Mouse (Mus musculus) limb, embryonic 11.5 days (tissue): Measurements from ENCODE around the gene Kif26a. TPM values are rescaled to one million over a fixed set of nuclear protein-coding genes. Genes with fewer than 3 reads are reported as not detected.
A peak's percentile ranks its signal among the peaks of the same experiment; 100 is the strongest.

Source experiments
- ATAC-seq: fragments of 200-750 bp; cut with Nextera tagmentation; 2 replicates; pipeline ENCODE4 v1.8.0; 2017; ENCODE audit warnings: low read depth; ENCODE audit not compliant: insufficient number of reproducible peaks, low FRiP score, low TSS enrichment
- DNase-seq: peaks from one replicate; pipeline ENCODE4 v3.0.0-alpha.2; 2015; ENCODE audit warnings: low spot score
- H3K27ac ChIP-seq: fragments of 300-500 bp; sonication (generic); replicated peaks from 2 replicates; pipeline ENCODE4 v1.5.1; 2014; ENCODE audit warnings: low read depth, mild to moderate bottlenecking, low read length
- H3K27me3 ChIP-seq: fragments of 300-500 bp; sonication (generic); 2 replicates; pipeline ENCODE4 v1.6.1; 2014; ENCODE audit warnings: mild to moderate bottlenecking, low read length, mixed read lengths; ENCODE audit not compliant: control insufficient read depth, insufficient read depth
- H3K36me3 ChIP-seq: fragments of 300-500 bp; sonication (generic); 2 replicates; pipeline ENCODE4 v1.6.1; 2014; ENCODE audit warnings: mild to moderate bottlenecking, low read length, moderate library complexity, mixed read lengths; ENCODE audit not compliant: control insufficient read depth, insufficient read depth
- H3K4me1 ChIP-seq: fragments of 300-500 bp; sonication (generic); 2 replicates; pipeline ENCODE4 v1.6.1; 2014; ENCODE audit warnings: low read length, mixed read lengths; ENCODE audit not compliant: control insufficient read depth, insufficient read depth
- H3K4me2 ChIP-seq: fragments of 300-500 bp; sonication (generic); 2 replicates; pipeline ENCODE4 v1.6.1; 2014; ENCODE audit warnings: low read depth, mild to moderate bottlenecking, moderate library complexity; ENCODE audit not compliant: severe bottlenecking
- H3K4me3 ChIP-seq: fragments of 300-500 bp; sonication (generic); 2 replicates; pipeline ENCODE4 v1.5.1; 2014; ENCODE audit warnings: low read depth, low read length
- H3K9ac ChIP-seq: fragments of 300-500 bp; sonication (generic); 2 replicates; pipeline ENCODE4 v1.6.1; 2014; ENCODE audit warnings: mild to moderate bottlenecking, low read length
- H3K9me3 ChIP-seq: fragments of 300-500 bp; sonication (generic); 2 replicates; pipeline ENCODE4 v1.6.1; 2016; ENCODE audit warnings: low read length; ENCODE audit not compliant: control insufficient read depth
- WGBS: fragments of 180-500 bp; shearing (Covaris S2); extraction: QIAGEN DNeasy Blood & Tissue Kit; methylation state at CpG from one replicate; pipeline ENCODE4 v1.1.7; 2014; 5-methylcytosine and 5-hydroxymethylcytosine counted together
- polyA plus RNA-seq: library from polyadenylated mRNA; unstranded; fragments of >200 nt; fragmentation: Nextera tagmentation; extraction: Ambion mirVana; gene quantifications from 2 replicates; pipeline ENCODE4 v1.2.1, GENCODE M21; 2014

The Kif26a gene
- polyA plus RNA-seq, 1 experiment from 2014 or later, result 3.5 TPM

DNA sequence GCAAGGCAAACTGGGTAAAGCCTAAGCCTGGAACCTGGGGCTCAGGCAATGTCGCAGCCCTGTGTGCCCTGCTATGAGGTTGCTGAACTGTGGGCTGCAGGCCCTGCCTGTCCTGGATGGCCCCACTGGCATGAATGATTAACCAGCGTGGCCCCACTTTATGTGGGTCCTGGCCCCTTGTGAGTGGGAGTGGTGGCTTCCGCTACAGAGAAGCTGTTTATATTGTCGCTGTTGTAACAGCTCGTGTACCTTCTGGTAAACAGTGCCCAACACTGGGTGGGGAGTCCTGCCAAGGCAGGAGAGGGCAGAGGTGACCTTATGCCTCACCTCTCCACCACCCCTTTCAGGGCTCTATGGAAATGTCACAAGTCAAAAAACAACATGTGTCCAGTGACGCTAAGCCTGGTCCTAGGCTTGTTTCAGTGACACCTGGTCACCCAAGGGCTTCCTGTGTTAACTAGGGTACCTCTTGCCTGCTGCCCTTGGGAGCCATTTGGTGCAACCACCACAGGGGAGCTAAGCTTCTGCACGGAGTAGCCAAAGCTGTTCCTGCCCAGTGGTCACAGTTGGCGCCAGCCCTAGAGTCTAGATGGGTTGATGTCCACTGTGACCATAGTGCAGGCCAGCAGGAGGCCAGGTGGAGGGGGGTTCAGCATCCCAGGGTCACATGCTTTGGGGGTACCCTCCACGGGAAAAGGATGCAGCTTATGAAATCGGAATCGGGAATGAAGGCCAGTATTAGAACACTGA, 37.1 kb upstream of the Kif26a start:
- Histone ChIP-seq H3K36me3 (no peaks in the 10 kb centered on the region), H3K9ac (no peak overlapping the region), H3K27ac (no peak overlapping the region), H3K4me3 (no peak overlapping the region), H3K4me2 (no peak overlapping the region), H3K27me3 (no peaks in the 10 kb centered on the region), H3K4me1 (peaks cover 12% of the 10 kb centered on the region), H3K9me3 (no peaks in the 10 kb centered on the region)
- WGBS, result 83% methylated on average over 11 of the region's 11 CpGs
- DNase-seq, result no peak
- no peak for ATAC-seq

DNA sequence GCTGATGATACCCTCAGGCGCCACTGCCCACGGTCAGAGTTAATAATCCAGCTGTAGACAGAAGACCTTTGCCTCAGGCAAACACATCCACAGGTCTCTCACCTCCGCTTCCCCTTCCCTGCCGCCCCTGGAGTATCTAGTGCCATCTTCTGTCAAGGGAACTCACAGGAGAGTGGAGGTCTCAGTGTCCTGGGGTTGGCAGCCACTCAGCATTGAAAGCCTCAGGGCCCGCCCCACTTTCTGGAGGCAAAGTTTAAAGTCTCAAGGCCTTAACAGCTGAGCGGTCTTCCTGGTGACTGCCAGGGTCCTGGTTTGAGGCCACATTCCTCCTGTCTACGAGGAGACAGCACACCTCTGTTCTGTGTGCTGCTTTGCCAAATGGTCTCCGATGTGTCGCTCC, 36.3 kb upstream of the Kif26a start:
- no peak for ATAC-seq
- no peaks in the 10 kb centered on the region for H3K36me3 ChIP-seq
- H3K9ac ChIP-seq, result no peak overlapping the region
- H3K27me3 ChIP-seq, result no peaks in the 10 kb centered on the region
- no peaks in the 10 kb centered on the region for H3K9me3 ChIP-seq
- WGBS, result 74% methylated on average over 9 of the region's 9 CpGs
- no peak for DNase-seq
- no peak overlapping the region for H3K4me2 ChIP-seq
- H3K4me1 ChIP-seq, result peaks cover 12% of the 10 kb centered on the region
- no peak overlapping the region for H3K4me3 ChIP-seq
- H3K27ac ChIP-seq, result no peak overlapping the region

DNA sequence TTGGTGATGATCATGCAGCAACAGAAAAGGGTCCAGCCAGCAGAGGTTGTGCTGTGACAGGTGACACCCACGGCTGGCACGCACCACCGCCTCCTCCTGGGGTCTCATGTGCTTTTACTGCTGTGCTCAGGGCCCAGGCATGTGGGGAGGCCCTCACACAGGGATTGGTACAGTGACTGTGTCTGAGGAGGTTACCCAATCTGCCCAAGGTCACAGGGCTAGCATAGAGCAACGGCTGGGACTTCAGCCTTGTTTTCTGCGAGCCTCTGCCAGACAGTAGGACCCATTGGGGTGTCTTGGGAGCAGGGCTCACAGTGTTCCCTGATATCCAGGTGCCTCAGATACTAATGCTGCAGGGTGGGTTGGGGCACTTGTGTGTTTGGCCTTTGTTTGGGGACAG, 34.7 kb upstream of the Kif26a start:
- H3K4me3 ChIP-seq, result no peak overlapping the region
- H3K4me2 ChIP-seq, result no peak overlapping the region
- 90% methylated on average over 5 of the region's 5 CpGs for WGBS
- H3K9me3 ChIP-seq, result no peaks in the 10 kb centered on the region
- no peaks in the 10 kb centered on the region for H3K36me3 ChIP-seq
- DNase-seq (no peak), ATAC-seq (no peak)
- H3K27ac ChIP-seq, result no peak overlapping the region
- no peak overlapping the region for H3K9ac ChIP-seq
- H3K27me3 ChIP-seq, result 0 out of 2 replicates have a peak, but pooled peaks cover 2% of the 10 kb centered on the region
- peaks cover 12% of the 10 kb centered on the region for H3K4me1 ChIP-seq

- DNase-seq (no peak), ATAC-seq (no peak)
- H3K4me2 ChIP-seq, result no peak overlapping the region
- H3K4me3 ChIP-seq, result no peak overlapping the region
- 0 out of 2 replicates have a peak, but pooled peaks cover 2% of the 10 kb centered on the region for H3K27me3 ChIP-seq
- WGBS, result 87% methylated on average over 6 of the region's 6 CpGs
- no peak overlapping the region for H3K27ac ChIP-seq
- no peak overlapping the region for H3K9ac ChIP-seq
- no peaks in the 10 kb centered on the region for H3K36me3 ChIP-seq
- H3K4me1 ChIP-seq, result peaks cover 6% of the 10 kb centered on the region; the same call in 1 of the 2 replicates
- no peaks in the 10 kb centered on the region for H3K9me3 ChIP-seq
Observed at GRCm38 (mm10) chr12:112112235-112112634, 33.8 kb upstream of the Kif26a start.

GRCm38 (mm10) chr12:112112686-112113396, 33.2 kb upstream of the Kif26a start:
- Histone ChIP-seq H3K27me3 (0 out of 2 replicates have a peak, but pooled peaks cover 2% of the 10 kb centered on the region), H3K27ac (no peak overlapping the region), H3K36me3 (no peaks in the 10 kb centered on the region), H3K9me3 (no peaks in the 10 kb centered on the region), H3K4me2 (no peak overlapping the region), H3K4me3 (no peak overlapping the region), H3K4me1 (0 out of 2 replicates have a peak, but pooled peaks cover 6% of the 10 kb centered on the region), H3K9ac (no peak overlapping the region)
- WGBS, result 19% methylated on average over 13 of the region's 13 CpGs
- DNase-seq, result no peak
- ATAC-seq, result peak; percentile 50

GRCm38 (mm10) chr12:112113710-112114109, 32.3 kb upstream of the Kif26a start:
- no peaks in the 10 kb centered on the region for H3K36me3 ChIP-seq
- 0 out of 2 replicates have a peak, but pooled peaks cover 2% of the 10 kb centered on the region for H3K27me3 ChIP-seq
- DNase-seq (peak; percentile 90), ATAC-seq (no peak)
- 0 out of 2 replicates have a peak, but pooled peaks cover 6% of the 10 kb centered on the region for H3K4me1 ChIP-seq
- H3K4me2 ChIP-seq, result no peak overlapping the region
- no peaks in the 10 kb centered on the region for H3K9me3 ChIP-seq
- no peak overlapping the region for H3K9ac ChIP-seq
- no peak overlapping the region for H3K4me3 ChIP-seq
- no peak overlapping the region for H3K27ac ChIP-seq
- 13% methylated on average over 7 of the region's 7 CpGs for WGBS

- Histone ChIP-seq H3K4me2 (no peak overlapping the region), H3K9me3 (no peaks in the 10 kb centered on the region), H3K27ac (no peak overlapping the region), H3K4me3 (no peak overlapping the region), H3K9ac (no peak overlapping the region), H3K4me1 (0 out of 2 replicates have a peak, but pooled peaks cover 6% of the 10 kb centered on the region), H3K36me3 (no peaks in the 10 kb centered on the region), H3K27me3 (0 out of 2 replicates have a peak, but pooled peaks cover 2% of the 10 kb centered on the region)
- ATAC-seq, result no peak
- WGBS, result 78% methylated on average over 5 of the region's 5 CpGs
- DNase-seq, result no peak
Observed at GRCm38 (mm10) chr12:112117006-112117405, 29.0 kb upstream of the Kif26a start.

- Histone ChIP-seq H3K4me2 (no peak overlapping the region), H3K4me1 (0 out of 2 replicates have a peak, but pooled peaks cover 6% of the 10 kb centered on the region), H3K27me3 (0 out of 2 replicates have a peak, but pooled peaks cover 2% of the 10 kb centered on the region), H3K36me3 (no peaks in the 10 kb centered on the region), H3K27ac (no peak overlapping the region), H3K9me3 (no peaks in the 10 kb centered on the region), H3K4me3 (no peak overlapping the region), H3K9ac (no peak overlapping the region)
- no peak for DNase-seq
- ATAC-seq, result no peak
- WGBS, result 76% methylated on average over 7 of the region's 7 CpGs
Observed at GRCm38 (mm10) chr12:112117649-112118048, 28.4 kb upstream of the Kif26a start.
